Mouse (Mus musculus) CH12.LX (cell line): Measurements from ENCODE around the gene Srsf7. TPM values are rescaled to one million over a fixed set of nuclear protein-coding genes. Genes with fewer than 3 reads are reported as not detected.

Experiments used
- polyA plus RNA-seq: library from polyadenylated mRNA; unstranded; fragments of >175 nt; gene quantifications from 2 replicates; pipeline ENCODE4 v1.2.1, GENCODE M21; 2012; ENCODE audit warnings: low read depth; ENCODE audit not compliant: insufficient read length
- total RNA-seq, 2 experiments: library from RNA; depleted of rRNA; stranded (reverse); fragments of 300-350 nt in 1 of 2; fragments of >200 nt in 1 of 2; gene quantifications; 2 replicates each; pipeline ENCODE4 v1.2.3; 2012 to 2014

Gene Srsf7
- total and polyA plus RNA-seq, 3 experiments: 268 to 442 (median 383) TPM

Other genes with a start within 250 kb of the Srsf7 start
- 24.1 and 26.1 TPM in 2 replicates for gene Hnrnpll, start 145.0 kb downstream of the Srsf7 start, total RNA-seq (2012; rRNA removed)
- 22.3 and 24.2 TPM in 2 replicates for gene Hnrnpll, start 145.0 kb downstream of the Srsf7 start, total RNA-seq (2014; rRNA removed)
- gene Hnrnpll, start 145.0 kb downstream of the Srsf7 start, polyA plus RNA-seq: 14.4 TPM in 2 replicates
- gene Galm, start 79.8 kb downstream of the Srsf7 start, total RNA-seq (2012; rRNA removed): not detected in 2 replicates
- 0.09 TPM in 1 of 2 replicates, not detected in the other for gene Galm, start 79.8 kb downstream of the Srsf7 start, total RNA-seq (2014; rRNA removed)
- not detected in 2 replicates for gene Galm, start 79.8 kb downstream of the Srsf7 start, polyA plus RNA-seq
- 0.13 TPM in 1 of 2 replicates, not detected in the other for gene Ttc39d, start 153 bp upstream of the Srsf7 start, total RNA-seq (2012; rRNA removed)
- gene Ttc39d, start 153 bp upstream of the Srsf7 start, total RNA-seq (2014; rRNA removed): not detected in 2 replicates
- gene Ttc39d, start 153 bp upstream of the Srsf7 start, polyA plus RNA-seq: not detected in 2 replicates
- 65.6 and 85.9 TPM in 2 replicates for gene Gemin6, start 17.1 kb upstream of the Srsf7 start, total RNA-seq (2012; rRNA removed)
- 120 and 143 TPM in 2 replicates for gene Gemin6, start 17.1 kb upstream of the Srsf7 start, total RNA-seq (2014; rRNA removed)
- gene Gemin6, start 17.1 kb upstream of the Srsf7 start, polyA plus RNA-seq: 63.4 and 66.0 TPM in 2 replicates
- 18.3 and 18.4 TPM in 2 replicates for gene Morn2, start 82.9 kb upstream of the Srsf7 start, total RNA-seq (2012; rRNA removed)
- gene Morn2, start 82.9 kb upstream of the Srsf7 start, total RNA-seq (2014; rRNA removed): 13.9 and 14.5 TPM in 2 replicates
- 17.2 and 18.1 TPM in 2 replicates for gene Morn2, start 82.9 kb upstream of the Srsf7 start, polyA plus RNA-seq
- 13.6 and 20.3 TPM in 2 replicates for gene Dhx57, start 83.2 kb upstream of the Srsf7 start, total RNA-seq (2012; rRNA removed)
- 22.0 and 22.4 TPM in 2 replicates for gene Dhx57, start 83.2 kb upstream of the Srsf7 start, total RNA-seq (2014; rRNA removed)
- 19.2 and 21.7 TPM in 2 replicates for gene Dhx57, start 83.2 kb upstream of the Srsf7 start, polyA plus RNA-seq
- 0.50 and 0.55 TPM in 2 replicates for gene Arhgef33, start 100.1 kb upstream of the Srsf7 start, total RNA-seq (2012; rRNA removed)
- 0.12 TPM in 1 of 2 replicates, not detected in the other for gene Arhgef33, start 100.1 kb upstream of the Srsf7 start, total RNA-seq (2014; rRNA removed)
- gene Arhgef33, start 100.1 kb upstream of the Srsf7 start, polyA plus RNA-seq: not detected in 2 replicates
- not detected in 2 replicates for gene Gm10190, start 166.2 kb upstream of the Srsf7 start, total RNA-seq (2012; rRNA removed)
- not detected in 2 replicates for gene Gm10190, start 166.2 kb upstream of the Srsf7 start, total RNA-seq (2014; rRNA removed)
- gene Gm10190, start 166.2 kb upstream of the Srsf7 start, polyA plus RNA-seq: not detected in 2 replicates